Mouse (Mus musculus): ENCODE results near the gene Gm11172. TPM values are rescaled to one million over a fixed set of nuclear protein-coding genes. Genes with fewer than 3 reads are reported as not detected.

The Gm11172 gene
- polyA plus RNA-seq (2012; rRNA removed) = not detected in 2 replicates

GRCm38 (mm10) chr16:10812865-10813371, at the start of gene Gm11172:
Gene Gm11172, plus strand, starts transcription at chr16:10812915.

DNA sequence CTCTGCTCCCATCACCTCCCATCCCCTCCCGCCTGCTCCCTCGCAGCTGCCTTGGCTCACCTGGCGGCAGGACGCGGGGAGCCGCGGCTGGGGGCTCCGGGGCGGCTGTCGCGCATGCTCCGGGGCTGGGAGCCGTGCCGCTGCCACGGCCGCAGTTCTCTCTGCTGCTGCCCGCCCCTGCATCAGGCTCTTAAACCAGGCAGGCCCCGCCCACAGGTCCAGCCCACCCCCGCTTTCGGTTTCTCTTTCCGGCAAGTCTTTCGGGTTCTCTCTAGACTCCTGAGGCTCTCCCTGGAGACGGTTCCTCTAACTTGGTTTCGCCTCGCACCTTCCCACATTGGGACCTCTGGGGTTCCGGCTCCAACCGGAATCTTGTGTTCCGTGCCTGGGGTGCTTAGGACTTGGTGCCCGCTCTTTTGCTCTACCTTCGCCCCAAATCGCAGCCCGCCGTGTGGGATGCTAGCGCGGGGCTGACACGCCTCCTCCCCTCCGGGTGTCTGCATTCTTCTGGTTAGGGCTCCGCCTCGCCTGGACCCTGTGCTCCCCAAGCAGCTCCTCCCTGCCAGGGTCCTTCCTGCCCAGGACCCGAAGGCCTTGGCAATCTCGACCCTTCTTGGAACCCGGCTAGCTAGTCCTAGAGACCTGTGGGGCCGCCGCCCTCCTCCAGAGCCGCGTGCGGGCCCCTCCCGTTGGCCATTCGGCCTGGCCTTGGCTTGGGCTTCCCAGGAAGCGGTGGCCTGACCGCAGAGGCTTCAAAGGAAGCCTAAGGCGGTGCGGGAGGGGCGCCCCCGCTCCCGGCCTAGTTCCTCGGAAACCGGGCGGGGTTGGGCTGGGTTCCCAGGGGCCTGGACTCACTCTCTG, 27.1 kb upstream of the Gm11172 start, which contains the start of gene Socs1:
TSS of gene Socs1 (minus strand) at position 166 of the 861 bp plus-strand sequence.

GRCm38 (mm10) chr16:10788271-10788670, 24.4 kb upstream of the Gm11172 start, which contains the start of gene Tnp2:
Gene Tnp2, minus strand, starts transcription at chr16:10788660.

DNA sequence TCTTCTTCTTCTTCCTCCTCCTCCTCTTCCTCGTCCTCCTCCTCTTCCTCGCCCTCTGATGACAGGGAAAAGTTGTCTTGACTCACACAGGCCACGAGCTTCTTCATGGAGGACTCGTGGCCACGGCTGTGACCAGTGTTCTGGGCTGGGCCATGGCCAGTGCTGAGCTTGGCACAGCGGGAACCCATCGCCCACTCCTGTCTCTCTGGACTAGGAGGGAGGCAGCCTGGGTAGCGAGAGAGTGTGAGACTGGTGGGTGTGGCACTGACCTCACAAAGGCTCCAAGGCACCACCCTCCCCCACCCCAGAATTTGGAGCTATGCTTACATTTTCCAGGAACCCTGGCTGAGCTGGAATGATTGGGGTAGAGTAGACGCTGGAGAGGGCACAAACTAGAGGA, 22.0 kb upstream of the Gm11172 start, which contains the start of gene Prm3:
TSS of gene Prm3 (minus strand) at position 213 of the 400 bp plus-strand sequence.

DNA sequence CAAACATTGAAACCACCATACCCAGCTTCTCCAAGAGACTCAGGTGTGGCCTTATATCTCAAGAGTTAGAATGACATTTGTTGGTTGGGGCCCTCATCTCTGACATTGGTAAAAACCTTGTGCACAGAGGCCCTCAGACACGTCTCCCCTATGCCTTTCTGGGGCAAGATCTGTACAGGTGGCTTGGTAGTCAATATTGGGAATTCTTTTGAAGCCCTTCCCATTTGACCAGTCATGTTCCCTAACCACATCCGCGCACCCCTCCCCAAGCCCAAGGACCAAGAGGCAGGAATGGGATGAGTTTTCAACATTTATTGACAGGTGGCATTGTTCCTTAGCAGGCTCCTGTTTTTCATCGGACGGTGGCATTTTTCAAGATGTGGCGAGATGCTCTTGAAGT, 16.7 kb upstream of the Gm11172 start, which contains the start of gene Prm2:
TSS of gene Prm2 (minus strand) at position 101 of the 400 bp plus-strand sequence.

DNA sequence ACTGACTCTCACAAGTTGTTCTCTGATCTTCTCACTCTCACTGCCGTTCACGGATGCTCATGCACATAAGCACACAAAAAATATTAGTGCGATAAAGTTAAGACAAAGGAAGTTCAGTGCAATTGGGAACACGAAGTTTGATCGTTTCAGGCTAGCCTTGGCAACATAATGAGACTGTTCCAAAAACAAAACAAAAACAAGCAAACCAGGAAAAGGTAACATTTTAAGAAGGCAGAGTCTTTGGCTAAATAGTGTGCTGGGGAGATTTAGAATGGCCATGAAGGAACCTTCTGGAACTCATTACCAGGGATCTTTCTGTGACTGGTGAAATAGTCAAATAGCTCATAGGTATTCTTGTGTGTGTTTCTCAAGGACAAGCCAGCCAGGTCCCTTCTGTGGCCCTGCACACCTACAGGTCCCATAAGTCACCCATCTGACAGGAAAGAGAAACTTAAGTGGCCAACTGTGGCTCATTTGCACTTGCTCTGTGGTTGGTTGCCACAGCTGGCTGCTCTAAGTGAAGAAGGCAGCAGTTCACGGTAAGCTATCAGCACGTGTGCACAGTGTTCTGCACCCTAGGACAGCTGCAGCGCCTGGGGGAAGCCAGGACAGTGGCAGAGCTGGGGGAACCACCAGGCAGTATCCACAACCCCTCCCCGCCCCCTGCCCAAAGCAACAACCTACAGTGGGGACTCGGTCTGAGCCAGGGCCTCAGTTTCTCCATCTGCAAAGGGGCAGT, 6.8 kb upstream of the Gm11172 start, which contains the start of gene Prm1:
TSS of gene Prm1 (minus strand) at position 51 of the 739 bp plus-strand sequence.

GRCm38 (mm10) chr16:10834911-10835587, 22.3 kb downstream of the Gm11172 start, which contains the start of gene Rmi2:
Gene Rmi2, plus strand, starts transcription at chr16:10835059.

Other genes with a start within 250 kb of the Gm11172 start
- 19.7 and 47.8 TPM in 2 replicates for gene Socs1, start 27.4 kb upstream of the Gm11172 start, polyA plus RNA-seq (2012; rRNA removed)
- gene Tnp2, start 24.3 kb upstream of the Gm11172 start, polyA plus RNA-seq (2012; rRNA removed) = not detected in 2 replicates
- gene Prm3, start 22.0 kb upstream of the Gm11172 start, polyA plus RNA-seq (2012; rRNA removed) = not detected in 2 replicates
- gene Prm2, start 16.8 kb upstream of the Gm11172 start, polyA plus RNA-seq (2012; rRNA removed) = 0.31 and 0.93 TPM in 2 replicates
- not detected in 2 replicates for gene Prm1, start 7.1 kb upstream of the Gm11172 start, polyA plus RNA-seq (2012; rRNA removed)
- gene Rmi2, start 22.1 kb downstream of the Gm11172 start, polyA plus RNA-seq (2012; rRNA removed) = 7.8 and 8.7 TPM in 2 replicates
- 26.8 and 27.0 TPM in 2 replicates for gene Snn, start 248.0 kb downstream of the Gm11172 start, polyA plus RNA-seq (2012; rRNA removed)

Measured in ovary, adult 2 months (tissue).